Mouse (Mus musculus) frontal cortex, adult (tissue): ENCODE measurements at regions not wholly inside any gene's neighbourhood (a gene's known extent, or its start where the extent isn't known, plus 50 kb on each side); places are given as distances from the start of the nearest gene placed in this dataset.

Experiments used
- ATAC-seq: cut with Nextera tagmentation; 2 replicates; pipeline ENCODE4 v1.9.2; 2017; ENCODE audit warnings: mild to moderate bottlenecking, moderate library complexity, mixed read lengths; ENCODE audit not compliant: low TSS enrichment

DNA sequence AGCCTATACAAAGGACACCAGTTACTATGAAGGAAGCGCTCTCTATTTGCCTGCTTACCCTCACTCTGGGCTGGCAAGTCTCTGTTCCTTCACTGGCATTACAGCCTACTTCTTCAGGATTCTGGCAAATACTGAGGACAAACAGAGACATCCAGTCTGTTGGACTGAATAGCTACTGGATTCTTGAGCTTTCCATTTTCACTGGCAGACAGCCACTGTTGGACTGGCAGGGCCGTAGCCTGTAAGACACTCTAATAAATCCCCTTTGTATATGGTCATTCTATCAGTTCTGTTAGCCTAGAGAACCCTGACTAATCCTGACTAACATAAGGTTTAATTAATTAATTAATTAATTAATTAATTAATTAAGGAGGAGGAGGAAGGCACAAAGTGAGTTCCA, 72.4 kb upstream of the Dhrs4 start:
- ATAC-seq: no peak
